Mouse (Mus musculus): Measurements from ENCODE around the gene Prr30.
"Not testable (repeated sequence)": the region's sequence is repeated elsewhere in the genome, so short reads cannot be mapped to it uniquely, and the experiment has no call there.

The Prr30 gene

DNA sequence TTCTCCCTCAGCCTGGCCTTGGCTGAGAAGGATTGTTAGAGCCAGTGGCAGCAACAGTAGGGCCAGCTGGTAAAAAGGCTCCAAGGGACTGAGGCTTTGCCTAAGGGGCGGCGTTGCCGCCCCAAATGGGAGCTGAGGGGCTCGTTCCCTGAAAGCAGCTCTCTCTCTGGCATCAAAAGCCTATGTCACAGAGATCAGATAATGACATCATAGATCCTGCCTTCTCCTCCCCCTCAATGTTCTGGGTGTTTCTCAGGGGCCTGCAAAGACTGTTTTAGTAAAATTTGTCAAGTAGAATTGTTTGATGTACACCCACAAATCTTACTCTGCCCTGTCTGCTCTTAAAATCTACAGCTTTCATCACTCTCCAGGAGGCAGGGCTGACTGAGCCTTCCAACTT lies at the start of gene Prr30:
TSS of gene Prr30 (minus strand) at position 101 of the 400 bp plus-strand sequence.
- in situ Hi-C loops (cut with MboI) = no loop called here

DNA sequence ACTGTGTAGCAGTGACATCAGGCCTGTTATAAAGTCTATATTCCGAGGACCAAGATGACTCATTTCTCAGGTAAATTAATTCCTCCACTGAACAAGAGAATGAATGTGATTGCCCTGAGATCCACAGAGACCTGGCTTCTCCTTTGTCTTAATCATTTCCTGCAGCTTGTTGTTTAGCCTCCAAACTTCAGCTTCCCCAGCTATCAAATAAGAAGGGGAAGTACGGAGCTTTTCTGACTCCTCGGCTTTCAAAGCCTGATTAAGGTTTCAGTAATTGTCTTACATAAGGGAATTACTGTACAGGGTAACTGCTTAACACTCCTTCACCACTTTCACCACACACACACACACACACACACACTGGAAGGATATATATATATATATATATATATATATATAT lies 46.7 kb upstream of the Prr30 start:
- in situ Hi-C loops (cut with MboI) = no loop called here

DNA sequence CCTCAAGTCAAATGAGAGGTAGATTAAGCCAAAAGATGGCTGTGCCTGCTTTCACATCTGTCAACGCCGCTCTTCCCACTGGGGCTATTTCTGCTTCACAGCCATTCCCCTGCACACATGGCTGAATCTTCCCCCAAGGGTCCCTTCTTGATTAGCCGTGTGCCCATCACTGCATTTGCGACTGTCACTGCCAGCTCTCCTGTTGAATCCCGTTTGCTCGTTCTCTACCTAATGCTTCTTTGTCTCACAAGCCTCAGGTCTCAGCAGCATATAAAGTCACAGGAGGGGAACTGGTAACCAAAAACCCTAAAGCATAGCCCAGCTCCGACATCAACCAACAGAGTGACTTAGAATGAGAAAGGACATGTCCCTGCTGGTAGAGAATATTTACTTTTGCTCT lies 45.6 kb upstream of the Prr30 start:
- in situ Hi-C loops (cut with MboI) = no loop called here

DNA sequence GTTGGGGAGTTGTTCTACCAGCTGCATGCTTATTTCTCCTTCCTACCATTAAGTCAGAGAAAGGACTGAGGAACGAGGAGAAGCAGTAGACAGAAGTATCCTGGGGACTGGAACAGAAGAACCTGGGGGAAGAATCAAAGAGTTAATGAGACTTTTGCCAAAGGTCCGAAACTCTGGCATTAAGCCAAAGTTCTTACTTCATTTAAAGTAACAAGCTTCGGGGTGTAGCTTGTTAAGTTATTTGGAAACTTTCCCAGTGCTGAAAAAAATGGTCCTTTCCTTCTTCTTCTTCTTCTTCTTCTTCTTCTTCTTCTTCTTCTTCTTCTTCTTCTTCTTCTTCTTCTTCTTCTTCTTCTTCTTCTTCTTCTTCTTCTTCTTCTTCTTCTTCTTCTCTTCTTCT lies 44.3 kb upstream of the Prr30 start:
- in situ Hi-C loops (cut with MboI) = not testable (repeated sequence)

DNA sequence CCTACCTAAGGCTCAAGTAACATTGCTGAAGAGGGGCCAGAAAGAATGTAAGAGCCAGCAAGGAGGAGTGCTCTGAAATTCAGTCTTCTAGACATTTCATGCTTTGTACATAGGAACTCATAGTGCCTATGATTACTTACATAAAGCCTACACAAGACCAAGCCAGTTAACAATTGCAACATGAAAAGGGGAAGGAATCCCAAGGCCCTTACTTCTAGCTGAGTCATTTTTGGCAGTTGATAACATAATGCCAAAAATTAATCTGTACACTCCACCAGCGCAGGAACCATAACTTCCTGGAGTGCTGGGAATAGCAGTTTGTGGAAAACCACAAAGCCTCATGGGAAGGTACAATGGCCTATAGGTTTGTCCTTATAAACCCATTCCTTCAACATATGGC lies 37.8 kb upstream of the Prr30 start:
- in situ Hi-C loops (cut with MboI) = no loop called here

DNA sequence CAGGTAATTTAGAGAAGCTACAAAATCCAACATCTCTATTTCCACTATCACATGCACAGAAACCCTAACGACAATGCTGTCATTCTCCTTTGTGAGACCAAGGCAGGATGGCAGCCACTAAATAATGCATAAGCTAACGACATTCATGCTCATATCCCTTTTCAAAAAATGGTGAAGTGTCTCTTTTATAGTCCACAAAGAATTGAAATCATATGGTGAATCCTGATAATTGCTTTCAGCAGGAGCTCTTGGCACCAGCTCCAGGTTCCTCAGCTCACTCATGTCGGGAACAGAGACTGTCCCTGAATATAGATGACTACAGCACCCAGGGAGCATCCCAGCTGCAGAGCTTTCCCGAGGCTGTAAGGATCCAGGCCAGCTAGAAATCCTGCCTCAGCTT lies 28.9 kb upstream of the Prr30 start:
- in situ Hi-C loops (cut with MboI) = no loop called here

DNA sequence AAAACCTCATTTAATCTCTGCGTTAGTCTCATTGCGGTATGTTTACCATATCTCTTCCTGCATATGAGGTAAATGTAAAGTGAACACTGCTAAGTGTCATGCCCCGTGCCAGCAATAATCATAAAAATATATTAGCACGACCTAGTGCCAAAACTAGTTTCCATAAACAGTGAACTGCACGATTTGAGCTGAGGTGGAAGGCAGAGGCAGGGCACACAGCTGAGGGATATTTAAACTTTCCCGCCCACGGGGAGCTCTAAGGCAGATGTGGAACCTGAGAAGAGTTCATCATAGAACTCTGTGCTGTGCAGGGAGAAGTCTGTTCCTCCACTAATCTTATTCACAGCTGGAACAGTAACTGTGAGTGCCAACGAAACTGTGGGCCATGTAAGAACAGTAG lies 22.2 kb upstream of the Prr30 start:
- in situ Hi-C loops (cut with MboI) = no loop called here

DNA sequence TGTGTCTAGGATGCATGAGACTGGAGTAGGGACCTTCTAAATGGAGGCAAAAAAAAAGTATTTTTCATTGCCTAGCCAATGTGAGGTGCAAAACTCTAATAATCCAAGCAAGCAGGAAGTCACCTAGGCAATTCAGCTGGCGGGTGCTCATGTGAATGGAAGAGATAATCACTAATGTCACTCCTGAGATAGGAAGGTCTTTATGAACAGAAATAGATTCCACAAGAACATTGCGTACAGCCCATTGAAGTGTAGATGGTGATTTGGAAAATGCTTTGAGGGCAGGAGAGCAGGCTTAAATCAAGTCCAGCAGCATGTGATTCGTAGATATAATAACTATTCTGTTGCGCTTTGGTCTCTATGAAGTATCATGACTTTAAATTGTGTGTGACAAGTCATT lies 27.9 kb downstream of the Prr30 start:
- in situ Hi-C loops (cut with MboI) = no loop called here

Data from mature B cell (primary cell).